Comparison of ENCODE assay signal across 8 mouse cellular contexts in genomic region chr17:83323410-83324268, GRCm38 (mm10). TPM values are rescaled to one million over a fixed set of nuclear protein-coding genes. Genes with fewer than 3 reads are reported as not detected.
DNase-seq lines count a peak whose midpoint lies in the region; TF ChIP-seq lines count a peak whose summit lies in the region.

No protein-coding gene starts in this region.

- H3K4me1 ChIP-seq in kidney, adult 2 months (ENCODE audit: control insufficient read depth, insufficient read depth, low read length), result peaks cover 3% of the 10 kb centered on the region; the same call in 1 of the 2 replicates

- DNase-seq in heart, adult 11 months, result peak; percentile 91
- DNase-seq in heart, adult 8-10 months (ENCODE audit: low spot score), result no peak
- DNase-seq in adrenal gland, postnatal 36 days, result peak; percentile 37 to 47
- peak; percentile 44 for DNase-seq in kidney, adult 2 months
- DNase-seq in lung, postnatal 14 days, result peak; percentile 30
- no peak for DNase-seq in gastrocnemius, postnatal 4 days (ENCODE audit: low spot score in 2 of 2)
- no peak for DNase-seq in c-Kit-positive CD71-positive TER-119-positive erythroid progenitor cells, embryonic 14.5 days (ENCODE audit: low spot score)
- DNase-seq in T-cell, adult 2 months (ENCODE audit: low spot score), result no peak

- no peak for TF ChIP-seq CTCF in kidney, adult 2 months (conservative IDR thresholded peaks at IDR 0.05; ENCODE audit: insufficient read depth, insufficient read length, low read depth, low read length)

- H3K36me3 ChIP-seq in kidney, adult 2 months (ENCODE audit: control insufficient read depth, insufficient read depth, low read length), result no peaks in the 10 kb centered on the region

- 39% methylated on average over 19 of the region's 19 CpGs for WGBS in kidney, adult 2 months

- no peak overlapping the region for H3K27ac ChIP-seq in kidney, adult 2 months (ENCODE audit: insufficient read depth, low read depth, low read length)

- no peak for TF ChIP-seq POLR2A in kidney, adult 2 months (IDR thresholded peaks at IDR 0.05; ENCODE audit: low read depth, low read length)

- no peak overlapping the region for H3K4me3 ChIP-seq in kidney, adult 2 months (ENCODE audit: insufficient read depth, low read depth, low read length)

- no peaks in the 10 kb centered on the region for H3K27me3 ChIP-seq in kidney, adult 2 months (replicated peaks; ENCODE audit: control insufficient read depth, insufficient read depth, low read length)

RNA-seq across cellular contexts. Expression of gene Eml4, which starts 27.1 kb away (rescaled TPM):
- 1 to 10 TPM; 3.3 to 5.0 (median 4.0) TPM for total RNA-seq in heart, adult 8-10 months (2022)
- 10 to 100 TPM; 21.0 to 23.3 TPM for total RNA-seq in adrenal gland, postnatal 36 days (2021)
- polyA plus RNA-seq in kidney, adult 2 months (2012; rRNA removed), result 6.1 and 7.1 TPM in 2 replicates
- total RNA-seq in gastrocnemius, postnatal 4 days (2021), result 10 to 100 TPM; 11.6 to 13.6 TPM

Comparison
In these comparisons a context has a peak if more than half of its experiments do, and no peak if none do; other contexts are left out.
1. DNase-seq: peak in heart, adult 11 months (single experiment), adrenal gland, postnatal 36 days (2 of 2), kidney, adult 2 months (single experiment) and lung, postnatal 14 days (single experiment); none in heart, adult 8-10 months (single experiment), gastrocnemius, postnatal 4 days (0 of 2), c-Kit-positive CD71-positive TER-119-positive erythroid progenitor cells, embryonic 14.5 days (single experiment) and T-cell, adult 2 months (single experiment).